Mouse (Mus musculus): ENCODE measurements around the gene Erc1. TPM values are rescaled to one million over a fixed set of nuclear protein-coding genes. Genes with fewer than 3 reads are reported as not detected.

The Erc1 gene
- polyA plus RNA-seq, 1 experiment from 2014 or later: 43.2 TPM

GRCm38 (mm10) chr6:119781109-119781508, 66.9 kb downstream of the Erc1 start:
- Histone ChIP-seq H3K36me3 (ENCODE audit: control insufficient read depth, insufficient read depth) (peaks cover 2% of the 10 kb centered on the region; the same call in 1 of the 2 replicates), H3K4me2 (ENCODE audit: low read length) (no peak overlapping the region), H3K27ac (ENCODE audit: low read length) (no peak overlapping the region), H3K9me3 (ENCODE audit: control insufficient read depth, low read length) (no peaks in the 10 kb centered on the region), H3K27me3 (replicated peaks; ENCODE audit: control insufficient read depth, insufficient read depth, low read length) (no peaks in the 10 kb centered on the region), H3K4me1 (replicated peaks; ENCODE audit: control insufficient read depth, insufficient read depth, low read length) (no peaks in the 10 kb centered on the region), H3K4me3 (replicated peaks; ENCODE audit: low read length) (no peak overlapping the region), H3K9ac (replicated peaks; ENCODE audit: low read depth, low read length) (no peak overlapping the region)
- 85% methylated on average over 3 of the region's 3 CpGs for WGBS
- ATAC-seq: no peak

- Histone ChIP-seq H3K4me3 (replicated peaks; ENCODE audit: low read length) (no peak overlapping the region), H3K27ac (ENCODE audit: low read length) (no peak overlapping the region), H3K9ac (replicated peaks; ENCODE audit: low read depth, low read length) (no peak overlapping the region), H3K4me1 (replicated peaks; ENCODE audit: control insufficient read depth, insufficient read depth, low read length) (no peaks in the 10 kb centered on the region), H3K27me3 (replicated peaks; ENCODE audit: control insufficient read depth, insufficient read depth, low read length) (no peaks in the 10 kb centered on the region), H3K4me2 (ENCODE audit: low read length) (no peak overlapping the region), H3K36me3 (ENCODE audit: control insufficient read depth, insufficient read depth) (no peaks in the 10 kb centered on the region), H3K9me3 (ENCODE audit: control insufficient read depth, low read length) (no peaks in the 10 kb centered on the region)
- ATAC-seq: no peak
- WGBS: 77% methylated on average over 1 of the region's 1 CpGs
Measured at GRCm38 (mm10) chr6:119768778-119769177, 79.2 kb downstream of the Erc1 start.

DNA sequence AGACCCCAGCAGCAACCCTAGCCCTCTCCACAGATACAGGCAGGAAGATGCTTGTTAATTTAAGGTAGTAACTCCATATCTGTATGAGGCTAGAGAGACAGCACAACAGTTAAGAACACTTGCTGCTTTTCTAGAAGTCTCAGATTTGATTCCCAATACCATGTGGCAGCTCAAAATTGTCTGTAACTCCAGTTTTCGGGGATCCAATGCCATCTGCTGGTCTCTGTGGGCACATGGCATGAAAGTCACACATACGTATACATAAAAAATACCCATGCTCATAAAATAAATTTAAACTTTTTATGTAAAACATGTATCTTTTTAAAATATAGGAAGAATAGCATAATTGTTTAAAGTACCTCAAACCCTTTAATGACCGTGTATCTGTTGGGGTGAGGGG, 83.6 kb downstream of the Erc1 start:
- H3K27ac ChIP-seq (ENCODE audit: low read length): no peak overlapping the region
- H3K27me3 ChIP-seq (replicated peaks; ENCODE audit: control insufficient read depth, insufficient read depth, low read length): no peaks in the 10 kb centered on the region
- H3K4me2 ChIP-seq (ENCODE audit: low read length): no peak overlapping the region
- no peak overlapping the region for H3K9ac ChIP-seq (replicated peaks; ENCODE audit: low read depth, low read length)
- no peak for ATAC-seq
- no peak overlapping the region for H3K4me3 ChIP-seq (replicated peaks; ENCODE audit: low read length)
- no peaks in the 10 kb centered on the region for H3K4me1 ChIP-seq (replicated peaks; ENCODE audit: control insufficient read depth, insufficient read depth, low read length)
- peaks cover 3% of the 10 kb centered on the region for H3K36me3 ChIP-seq (ENCODE audit: control insufficient read depth, insufficient read depth)
- 90% methylated on average over 3 of the region's 3 CpGs for WGBS
- H3K9me3 ChIP-seq (ENCODE audit: control insufficient read depth, low read length): no peaks in the 10 kb centered on the region

GRCm38 (mm10) chr6:119759866-119760265, 88.1 kb downstream of the Erc1 start:
- H3K4me1 ChIP-seq (replicated peaks; ENCODE audit: control insufficient read depth, insufficient read depth, low read length): no peaks in the 10 kb centered on the region
- no peak overlapping the region for H3K27ac ChIP-seq (ENCODE audit: low read length)
- no peak overlapping the region for H3K4me2 ChIP-seq (ENCODE audit: low read length)
- no peaks in the 10 kb centered on the region for H3K27me3 ChIP-seq (replicated peaks; ENCODE audit: control insufficient read depth, insufficient read depth, low read length)
- peaks cover 3% of the 10 kb centered on the region for H3K36me3 ChIP-seq (ENCODE audit: control insufficient read depth, insufficient read depth)
- no peak overlapping the region for H3K4me3 ChIP-seq (replicated peaks; ENCODE audit: low read length)
- H3K9me3 ChIP-seq (ENCODE audit: control insufficient read depth, low read length): no peaks in the 10 kb centered on the region
- H3K9ac ChIP-seq (replicated peaks; ENCODE audit: low read depth, low read length): no peak overlapping the region
- no peak for ATAC-seq
- 73% methylated on average over 3 of the region's 3 CpGs for WGBS

GRCm38 (mm10) chr6:119758490-119758889, 89.5 kb downstream of the Erc1 start:
- Histone ChIP-seq H3K27me3 (replicated peaks; ENCODE audit: control insufficient read depth, insufficient read depth, low read length) (no peaks in the 10 kb centered on the region), H3K4me1 (replicated peaks; ENCODE audit: control insufficient read depth, insufficient read depth, low read length) (no peaks in the 10 kb centered on the region), H3K4me3 (replicated peaks; ENCODE audit: low read length) (no peak overlapping the region), H3K27ac (ENCODE audit: low read length) (no peak overlapping the region), H3K9ac (replicated peaks; ENCODE audit: low read depth, low read length) (no peak overlapping the region), H3K36me3 (ENCODE audit: control insufficient read depth, insufficient read depth) (peaks cover 3% of the 10 kb centered on the region), H3K4me2 (ENCODE audit: low read length) (no peak overlapping the region), H3K9me3 (ENCODE audit: control insufficient read depth, low read length) (no peaks in the 10 kb centered on the region)
- WGBS: 84% methylated on average over 2 of the region's 2 CpGs
- no peak for ATAC-seq

DNA sequence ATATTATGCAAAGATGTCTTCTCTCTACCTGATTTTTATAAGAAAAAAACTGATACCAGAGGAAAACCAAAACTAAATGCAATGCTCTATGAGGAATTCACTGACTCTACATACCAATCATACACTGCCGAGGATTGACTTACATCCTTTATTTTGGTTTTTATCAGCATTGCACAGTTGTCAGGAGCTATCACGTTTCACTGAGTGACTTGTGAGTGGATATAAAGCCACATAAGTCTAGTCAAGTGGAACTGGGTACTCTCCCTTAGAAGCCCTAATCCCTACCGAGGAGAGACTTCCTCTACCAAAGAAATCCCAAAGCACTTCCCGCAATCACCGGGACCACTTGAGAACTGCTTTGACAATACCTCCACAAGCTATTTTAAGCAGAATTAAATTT, 90.2 kb downstream of the Erc1 start:
- Histone ChIP-seq H3K4me3 (replicated peaks; ENCODE audit: low read length) (no peak overlapping the region), H3K9me3 (ENCODE audit: control insufficient read depth, low read length) (no peaks in the 10 kb centered on the region), H3K4me1 (replicated peaks; ENCODE audit: control insufficient read depth, insufficient read depth, low read length) (no peaks in the 10 kb centered on the region), H3K4me2 (ENCODE audit: low read length) (no peak overlapping the region), H3K36me3 (ENCODE audit: control insufficient read depth, insufficient read depth) (peaks cover 3% of the 10 kb centered on the region), H3K27ac (ENCODE audit: low read length) (no peak overlapping the region), H3K27me3 (replicated peaks; ENCODE audit: control insufficient read depth, insufficient read depth, low read length) (no peaks in the 10 kb centered on the region), H3K9ac (replicated peaks; ENCODE audit: low read depth, low read length) (no peak overlapping the region)
- no peak for ATAC-seq
- 63% methylated on average over 5 of the region's 5 CpGs for WGBS

DNA sequence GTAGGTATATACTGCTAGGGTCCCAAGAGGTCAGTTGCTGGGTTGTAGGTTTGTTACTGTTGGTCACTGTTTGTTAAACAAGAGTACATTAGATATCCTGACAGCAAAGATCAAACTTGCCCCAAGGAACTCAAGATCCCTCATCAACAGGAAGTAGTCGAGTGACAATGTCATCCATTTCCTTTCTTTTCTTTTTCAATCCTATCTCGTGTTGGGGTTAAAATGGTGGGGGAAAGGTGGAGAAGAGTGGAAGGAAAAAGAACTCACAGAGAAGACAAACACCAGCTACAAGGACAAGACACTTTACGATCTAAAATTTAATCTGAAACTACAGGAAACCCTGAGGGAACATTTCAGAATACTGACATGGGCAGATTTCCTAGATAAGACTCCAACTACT, 92.1 kb downstream of the Erc1 start:
- no peak overlapping the region for H3K9ac ChIP-seq (replicated peaks; ENCODE audit: low read depth, low read length)
- no peaks in the 10 kb centered on the region for H3K4me1 ChIP-seq (replicated peaks; ENCODE audit: control insufficient read depth, insufficient read depth, low read length)
- no peak overlapping the region for H3K4me3 ChIP-seq (replicated peaks; ENCODE audit: low read length)
- no peak overlapping the region for H3K4me2 ChIP-seq (ENCODE audit: low read length)
- no peaks in the 10 kb centered on the region for H3K27me3 ChIP-seq (replicated peaks; ENCODE audit: control insufficient read depth, insufficient read depth, low read length)
- H3K9me3 ChIP-seq (ENCODE audit: control insufficient read depth, low read length): no peaks in the 10 kb centered on the region
- no peak for ATAC-seq
- 82% methylated on average over 3 of the region's 3 CpGs for WGBS
- H3K36me3 ChIP-seq (ENCODE audit: control insufficient read depth, insufficient read depth): peaks cover 3% of the 10 kb centered on the region
- H3K27ac ChIP-seq (ENCODE audit: low read length): no peak overlapping the region

DNA sequence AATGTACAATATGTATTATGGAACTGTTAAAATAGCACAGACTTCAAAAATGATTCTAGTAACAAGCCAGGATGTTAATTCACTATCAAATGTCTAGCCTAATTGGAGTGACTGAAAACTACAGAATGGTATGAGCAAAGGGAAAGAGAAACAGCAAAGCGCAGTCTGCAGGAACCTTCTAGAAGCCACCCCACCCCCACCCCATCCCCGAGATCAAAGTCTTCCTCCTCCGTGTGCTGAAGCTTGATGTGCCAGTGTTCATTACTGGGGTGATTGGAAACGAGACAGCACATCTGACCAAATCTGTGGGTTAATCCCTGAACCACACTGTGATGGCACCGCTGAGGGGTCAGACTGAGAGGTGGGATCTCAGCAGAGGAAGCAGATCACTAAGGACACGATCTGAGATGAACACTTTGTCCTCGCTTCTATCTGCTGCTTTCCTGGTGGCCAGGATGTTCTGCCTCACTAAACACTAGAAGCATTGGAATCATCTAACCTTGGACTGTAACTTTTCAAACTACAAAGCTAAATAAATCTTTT, 98.8 kb downstream of the Erc1 start:
- ATAC-seq: no peak
- 86% methylated on average over 7 of the region's 7 CpGs for WGBS

DNA sequence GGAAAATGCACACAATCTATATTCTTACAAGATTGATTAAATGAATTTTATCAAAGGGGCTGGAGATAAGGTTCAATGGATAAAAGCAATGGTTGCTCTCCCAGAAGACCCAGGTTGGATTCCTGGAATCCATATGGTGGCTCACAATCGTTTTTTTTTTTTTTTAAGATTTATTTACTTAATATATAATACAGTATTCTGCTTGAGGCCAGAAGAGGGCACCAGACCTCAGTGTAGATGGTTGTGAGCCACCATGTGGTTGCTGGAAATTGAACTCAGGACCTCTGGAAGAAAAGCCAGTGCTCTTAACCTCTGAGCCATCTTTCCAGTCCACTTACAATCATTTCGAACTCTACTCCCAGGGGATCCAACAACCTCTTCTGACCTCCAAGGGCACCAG, 106.1 kb downstream of the Erc1 start:
- ATAC-seq: no peak
- Histone ChIP-seq H3K27me3 (replicated peaks; ENCODE audit: control insufficient read depth, insufficient read depth, low read length) (no peaks in the 10 kb centered on the region), H3K4me1 (replicated peaks; ENCODE audit: control insufficient read depth, insufficient read depth, low read length) (no peaks in the 10 kb centered on the region), H3K4me3 (replicated peaks; ENCODE audit: low read length) (no peak overlapping the region), H3K36me3 (ENCODE audit: control insufficient read depth, insufficient read depth) (peaks cover 12% of the 10 kb centered on the region), H3K27ac (ENCODE audit: low read length) (no peak overlapping the region), H3K9me3 (ENCODE audit: control insufficient read depth, low read length) (no peaks in the 10 kb centered on the region), H3K9ac (replicated peaks; ENCODE audit: low read depth, low read length) (no peak overlapping the region), H3K4me2 (ENCODE audit: low read length) (no peak overlapping the region)
- WGBS: 92% methylated on average over 2 of the region's 2 CpGs

More for the DNA sequence above, 98.8 kb downstream of the Erc1 start:
- no peak overlapping the region for H3K27ac ChIP-seq (ENCODE audit: low read length)
- no peak overlapping the region for H3K4me3 ChIP-seq (replicated peaks; ENCODE audit: low read length)
- peaks cover 11% of the 10 kb centered on the region; the same call in 1 of the 2 replicates for H3K36me3 ChIP-seq (ENCODE audit: control insufficient read depth, insufficient read depth)
- no peak overlapping the region for H3K9ac ChIP-seq (replicated peaks; ENCODE audit: low read depth, low read length)
- no peaks in the 10 kb centered on the region for H3K27me3 ChIP-seq (replicated peaks; ENCODE audit: control insufficient read depth, insufficient read depth, low read length)
- no peaks in the 10 kb centered on the region for H3K9me3 ChIP-seq (ENCODE audit: control insufficient read depth, low read length)
- H3K4me2 ChIP-seq (ENCODE audit: low read length): no peak overlapping the region
- no peaks in the 10 kb centered on the region for H3K4me1 ChIP-seq (replicated peaks; ENCODE audit: control insufficient read depth, insufficient read depth, low read length)

- WGBS: 91% methylated on average over 3 of the region's 3 CpGs
- H3K9me3 ChIP-seq (ENCODE audit: control insufficient read depth, low read length): no peaks in the 10 kb centered on the region
- no peak overlapping the region for H3K4me2 ChIP-seq (ENCODE audit: low read length)
- no peak overlapping the region for H3K4me3 ChIP-seq (replicated peaks; ENCODE audit: low read length)
- peaks cover 12% of the 10 kb centered on the region for H3K36me3 ChIP-seq (ENCODE audit: control insufficient read depth, insufficient read depth)
- no peak overlapping the region for H3K27ac ChIP-seq (ENCODE audit: low read length)
- no peaks in the 10 kb centered on the region for H3K27me3 ChIP-seq (replicated peaks; ENCODE audit: control insufficient read depth, insufficient read depth, low read length)
- no peaks in the 10 kb centered on the region for H3K4me1 ChIP-seq (replicated peaks; ENCODE audit: control insufficient read depth, insufficient read depth, low read length)
- ATAC-seq: no peak
- no peak overlapping the region for H3K9ac ChIP-seq (replicated peaks; ENCODE audit: low read depth, low read length)
Measured at GRCm38 (mm10) chr6:119740541-119740940, 107.4 kb downstream of the Erc1 start.
